Mouse (Mus musculus): ENCODE results near the gene Aass.
A peak's percentile ranks its signal among the peaks of the same experiment; 100 is the strongest.
"Not testable (repeated sequence)": the region's sequence is repeated elsewhere in the genome, so short reads cannot be mapped to it uniquely, and the experiment has no call there.

Gene Aass

DNA sequence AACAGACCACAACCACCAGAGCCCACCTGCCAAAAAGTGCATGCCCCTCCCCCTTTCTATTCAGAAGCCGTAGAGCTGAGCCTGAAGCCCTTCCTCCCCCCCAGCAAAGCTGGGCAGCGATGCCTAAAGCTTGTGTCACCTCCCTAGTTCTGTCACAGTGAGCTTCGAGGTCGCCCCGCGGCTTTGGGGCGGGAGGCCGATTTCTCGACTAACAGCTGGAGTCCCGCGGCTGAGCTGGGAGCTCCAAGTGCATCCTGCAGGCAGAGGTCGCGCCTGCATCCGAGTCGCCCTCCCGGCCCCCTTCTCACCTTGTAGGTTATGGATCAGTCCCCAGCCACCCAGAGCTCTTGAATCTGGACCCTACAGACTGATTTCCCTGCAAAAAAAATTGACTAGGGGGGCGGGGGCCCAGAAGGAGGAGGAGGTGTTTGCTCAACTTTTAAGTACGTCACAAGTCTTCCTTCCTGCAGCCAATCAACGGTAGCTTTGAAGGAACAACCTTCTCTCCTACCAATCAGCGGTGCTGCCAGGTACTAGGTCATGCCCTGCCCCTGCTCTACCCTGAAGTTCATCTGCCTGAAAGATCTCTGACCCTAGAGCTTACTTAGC lies at the start of gene Aass:
Aass (minus strand) TSS at position 414 of the 609 bp plus-strand sequence.
- peak; percentile 50 to 72 for DNase-seq

DNA sequence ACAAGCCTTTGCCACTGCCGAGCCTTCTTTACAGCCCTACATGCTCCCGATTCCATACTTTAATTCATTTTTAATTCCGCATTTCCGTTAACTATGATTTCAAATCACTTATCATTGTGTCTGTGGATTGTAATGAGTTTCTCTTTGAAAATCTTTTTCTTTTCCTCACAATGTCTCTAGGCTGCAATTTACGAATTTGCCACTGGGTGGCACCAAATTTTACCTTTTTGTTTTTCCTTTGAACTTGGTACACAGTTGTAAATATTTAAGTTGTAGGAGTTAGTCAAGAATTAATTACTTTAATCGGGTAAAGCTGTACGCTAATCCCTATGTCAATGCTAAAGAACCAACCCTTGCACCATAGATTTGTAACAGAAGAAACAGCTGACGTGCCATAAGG lies 47.3 kb upstream of the Aass start:
- peak in 1 of 2 experiments; percentile 8 for DNase-seq

DNA sequence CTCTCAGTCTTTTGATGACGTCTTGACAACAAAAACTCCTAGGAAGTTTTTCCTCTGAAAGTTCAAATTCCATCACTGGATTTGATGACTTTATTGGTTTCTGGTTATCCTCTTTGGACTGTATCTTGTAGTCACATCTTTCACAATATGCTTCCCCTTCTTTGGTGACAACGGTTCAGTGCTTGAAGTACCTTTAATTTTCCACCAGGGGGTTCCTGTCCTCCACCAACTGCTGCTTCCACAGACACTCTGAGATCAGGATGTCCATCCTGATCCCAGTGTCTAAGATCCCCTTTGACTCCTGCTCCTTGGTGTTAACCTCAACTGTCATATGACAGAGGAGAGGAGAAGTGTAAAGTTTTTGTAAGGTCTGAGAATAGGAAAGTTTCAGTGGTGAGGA lies 31.0 kb upstream of the Aass start:
- not testable (repeated sequence) for DNase-seq

DNA sequence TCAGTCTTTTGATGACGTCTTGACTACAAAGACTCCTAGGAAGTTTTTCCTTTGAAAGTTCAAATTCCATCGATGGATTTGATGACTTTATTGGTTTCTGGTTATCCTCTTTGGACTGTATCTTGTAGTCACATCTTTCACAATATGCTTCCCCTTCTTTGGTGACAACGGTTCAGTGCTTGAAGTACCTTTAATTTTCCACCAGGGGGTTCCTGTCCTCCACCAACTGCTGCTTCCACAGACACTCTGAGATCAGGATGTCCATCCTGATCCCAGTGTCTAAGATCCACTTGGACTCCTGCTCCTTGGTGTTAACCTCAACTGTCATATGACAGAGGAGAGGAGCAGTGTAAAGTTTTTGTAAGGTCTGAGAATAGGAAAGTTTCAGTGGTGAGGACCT lies 23.6 kb upstream of the Aass start:
- not testable (repeated sequence) for DNase-seq

DNA sequence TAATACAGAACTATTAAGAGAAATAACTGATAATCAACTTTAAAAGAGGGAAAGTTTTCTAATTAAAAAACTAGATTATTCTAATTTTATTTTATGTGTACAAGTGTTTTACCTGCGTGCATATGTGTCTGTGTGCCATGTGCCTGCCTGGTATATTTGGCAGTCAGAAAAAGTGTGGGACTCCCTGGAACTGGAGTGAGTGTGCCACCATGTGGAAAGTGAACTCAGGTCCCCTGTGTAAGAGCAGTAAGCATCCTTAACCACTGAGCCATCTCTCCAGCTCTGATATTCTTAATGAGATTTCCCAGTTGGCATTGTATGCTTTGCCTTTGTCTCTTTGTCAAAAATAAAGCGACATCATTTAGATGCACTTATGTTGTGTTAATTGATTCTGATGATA lies 20.3 kb upstream of the Aass start:
- no peak for DNase-seq

DNA sequence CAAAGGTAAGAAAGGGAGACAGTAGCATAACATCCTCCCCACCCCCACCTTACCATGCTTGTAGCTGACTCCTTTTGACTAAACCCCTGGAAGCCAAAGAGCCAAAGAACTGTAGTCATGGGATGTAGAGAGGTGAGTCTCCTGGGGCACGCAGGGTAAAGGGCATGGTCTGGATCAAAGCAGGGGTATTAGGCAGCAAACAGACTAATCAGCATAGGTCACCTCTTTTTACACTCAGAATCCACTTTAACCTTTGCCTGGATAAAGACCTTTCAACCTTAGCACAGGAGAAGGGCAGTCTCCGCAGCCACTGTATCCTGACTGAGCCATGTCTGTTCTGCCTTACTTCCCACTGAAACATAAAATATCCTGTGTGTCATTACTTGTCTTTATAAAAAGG lies 14.4 kb upstream of the Aass start:
- no peak for DNase-seq

DNA sequence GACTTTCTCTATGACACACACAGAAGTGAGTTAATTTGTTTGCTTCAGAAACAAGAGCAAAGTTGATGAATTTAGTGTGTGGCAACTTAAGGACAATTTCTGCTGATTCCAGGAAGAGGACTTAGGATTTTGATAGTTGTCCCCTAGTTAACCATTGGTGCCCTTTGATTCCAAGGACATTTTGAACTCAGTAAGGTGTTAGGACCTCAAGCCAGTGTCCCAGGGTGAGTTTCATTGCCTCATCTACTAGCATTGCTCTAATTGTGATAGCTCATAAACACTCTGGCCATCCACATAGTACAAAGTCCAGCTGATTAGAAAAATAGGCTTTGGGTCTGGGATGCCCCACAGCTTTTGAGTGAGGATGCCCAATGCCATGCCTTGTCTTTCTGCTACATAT lies 11.2 kb upstream of the Aass start:
- no peak for DNase-seq

DNA sequence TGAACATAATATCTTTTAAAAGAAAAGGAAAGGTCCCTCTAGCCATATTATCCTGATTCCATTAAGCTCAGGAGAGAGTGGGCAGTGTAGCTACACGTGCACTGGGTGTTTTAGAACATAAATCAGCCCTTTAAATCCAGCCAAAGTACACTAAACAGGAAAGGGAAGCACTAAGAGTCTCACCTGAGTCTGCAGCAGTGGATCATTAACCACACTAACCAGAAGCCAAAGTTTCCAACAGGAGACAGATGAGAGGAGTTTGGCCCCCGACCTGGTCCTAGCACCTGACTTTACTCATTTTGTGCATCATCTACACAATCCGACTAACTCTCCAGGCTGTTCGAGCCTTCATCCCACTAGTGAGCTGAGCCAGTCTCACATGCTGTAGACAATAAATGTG lies 1.8 kb downstream of the Aass start:
- DNase-seq, result no peak

DNA sequence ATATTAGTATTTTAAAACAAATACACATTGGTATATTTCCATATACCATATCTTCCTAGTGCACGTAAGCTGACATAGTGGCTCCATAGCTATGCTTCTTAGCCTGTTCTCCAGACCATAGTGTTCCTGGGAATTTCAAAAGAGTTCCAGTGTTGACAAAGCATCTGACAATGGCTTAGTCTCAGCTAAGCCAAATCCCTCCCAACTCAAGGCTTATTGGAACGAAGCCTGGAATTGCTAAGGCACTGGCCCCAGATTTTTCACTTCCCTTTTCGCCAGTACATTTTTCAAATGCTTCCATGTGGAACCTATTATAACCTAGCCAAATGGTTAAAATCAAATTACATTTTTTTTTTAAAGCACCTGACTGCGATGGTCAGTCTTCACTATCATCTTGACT lies 3.6 kb downstream of the Aass start:
- peak; percentile 30 to 56 for DNase-seq

DNA sequence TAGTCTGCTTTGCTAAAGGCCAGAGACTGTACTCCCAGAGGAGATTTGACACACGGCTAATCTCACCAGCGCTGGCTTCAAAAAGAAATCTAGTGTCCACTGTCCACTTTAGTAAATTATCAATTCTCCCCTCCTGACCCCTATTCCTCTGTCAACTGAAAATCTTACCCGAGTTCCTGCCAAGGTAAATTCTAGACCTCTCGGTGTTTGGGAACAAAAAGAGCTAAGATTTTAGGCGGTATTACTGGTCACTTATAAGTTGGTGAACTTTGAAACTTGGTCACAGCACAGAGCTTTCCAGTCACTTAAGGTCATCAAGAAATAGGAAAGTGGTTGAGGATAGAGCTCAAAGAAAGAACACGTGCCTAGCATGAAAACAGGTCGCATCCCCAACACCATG lies 6.1 kb downstream of the Aass start:
- no peak for DNase-seq

DNA sequence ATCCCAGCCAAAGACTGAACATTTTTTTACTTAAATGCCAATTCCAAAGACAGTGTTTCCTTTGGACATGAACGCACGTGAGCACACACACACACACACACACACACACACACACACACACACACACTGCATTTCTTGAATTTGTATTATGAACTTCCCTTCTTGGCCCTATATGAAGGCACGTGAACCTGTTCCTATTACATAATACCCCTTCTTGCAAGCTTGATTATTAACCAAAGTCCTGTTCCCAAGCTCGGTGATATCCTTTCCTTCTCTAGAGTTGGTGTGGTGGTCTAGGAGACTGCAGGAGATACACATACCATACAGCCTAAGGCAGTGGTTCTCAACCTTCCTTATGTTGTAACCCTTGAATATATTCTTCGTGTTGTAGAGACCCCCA lies 7.0 kb downstream of the Aass start:
- DNase-seq, result no peak

DNA sequence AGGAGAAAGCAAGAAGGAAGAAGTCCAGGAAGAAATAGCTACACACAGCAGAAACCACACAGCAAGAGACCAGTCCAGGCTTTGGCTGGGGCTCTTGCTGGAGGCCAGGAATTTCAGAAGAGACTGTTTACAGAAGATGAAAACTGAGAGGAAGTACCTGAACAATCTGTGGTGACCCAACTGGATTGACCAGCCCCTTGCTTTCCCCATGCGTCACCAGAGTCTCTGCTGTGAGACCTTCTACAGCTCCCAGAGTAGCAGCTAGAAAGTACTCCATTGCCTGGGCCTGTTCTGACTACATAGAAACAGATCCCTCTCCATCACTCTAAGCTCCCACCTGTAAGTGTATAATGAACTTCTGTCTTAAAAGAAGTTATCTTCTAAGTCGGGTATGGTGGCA lies 8.0 kb downstream of the Aass start:
- DNase-seq, result peak; percentile 8 to 33

DNA sequence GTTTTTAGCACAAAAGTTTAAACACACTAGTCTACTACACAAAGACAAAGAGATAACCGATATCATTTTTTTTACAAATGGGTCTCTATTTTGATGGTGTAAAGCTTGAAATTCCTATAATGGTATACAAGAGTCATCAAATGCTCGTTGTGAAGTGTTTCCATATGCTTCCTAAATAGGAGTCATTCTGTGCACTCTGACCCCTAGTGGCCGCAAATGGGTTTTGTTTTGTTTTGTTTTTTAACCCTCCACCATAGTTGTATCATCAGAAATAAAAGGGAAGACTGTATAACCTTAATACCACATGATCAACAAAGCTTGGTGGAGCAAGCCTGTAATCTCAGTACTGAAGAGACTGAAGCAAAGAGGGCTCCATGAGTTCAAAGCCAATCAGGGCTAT lies 9.9 kb downstream of the Aass start:
- DNase-seq, result no peak

DNA sequence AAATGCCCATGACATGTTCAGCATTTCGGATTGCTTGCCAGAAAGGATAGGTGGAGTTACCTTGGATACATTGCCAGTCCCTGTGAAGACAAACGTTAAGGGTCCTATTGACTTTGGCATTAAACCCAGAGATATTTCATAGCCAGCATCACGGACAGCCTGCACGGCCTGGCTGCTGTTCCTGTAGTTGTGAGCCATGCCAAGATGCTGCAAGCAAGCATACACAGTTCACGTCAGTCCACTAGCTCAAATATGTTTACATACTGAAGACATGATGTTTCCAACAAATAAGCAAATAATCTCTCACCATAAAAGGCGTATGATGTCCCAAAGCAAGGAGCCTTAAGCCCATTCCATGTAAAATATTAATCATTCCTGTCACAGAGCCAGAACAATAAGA lies 18.0 kb downstream of the Aass start:
- DNase-seq, result no peak

DNA sequence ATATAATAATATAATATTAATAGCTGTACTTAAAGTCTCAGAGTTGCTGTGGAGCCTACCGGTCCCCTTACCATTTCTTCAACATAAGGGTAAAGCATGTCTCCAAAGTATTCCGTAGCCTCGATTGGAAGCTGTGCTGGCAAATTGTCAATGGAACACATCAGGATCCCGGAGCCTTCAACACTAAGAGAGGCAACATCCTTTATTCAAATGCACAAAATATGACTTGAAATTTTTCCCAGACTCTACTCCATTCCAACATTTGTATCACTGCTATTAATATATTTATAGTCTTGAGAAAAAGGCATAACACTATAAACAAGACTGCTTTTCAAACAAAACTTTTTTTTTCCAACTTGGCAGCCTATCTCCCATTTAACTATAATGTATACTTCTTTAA lies 25.7 kb downstream of the Aass start:
- no peak for DNase-seq

DNA sequence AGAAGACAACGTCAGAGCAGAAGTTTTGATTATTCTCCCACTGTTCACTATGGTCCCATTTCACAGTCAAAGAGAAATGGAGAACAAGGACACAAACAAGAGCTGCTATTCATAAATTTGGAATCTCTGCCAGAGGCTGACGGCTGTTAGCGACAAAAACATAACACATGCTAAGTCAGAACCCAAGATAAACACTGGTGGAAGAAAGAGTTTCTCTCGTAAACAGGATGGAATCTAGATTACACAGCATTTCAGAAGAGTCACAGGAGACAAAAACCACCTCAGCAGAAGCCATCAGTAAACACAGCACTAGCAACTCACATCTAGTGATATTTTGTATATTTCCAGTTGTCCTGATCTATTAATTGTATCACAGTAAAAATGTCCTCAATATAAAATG lies 26.4 kb downstream of the Aass start:
- DNase-seq, result no peak

DNA sequence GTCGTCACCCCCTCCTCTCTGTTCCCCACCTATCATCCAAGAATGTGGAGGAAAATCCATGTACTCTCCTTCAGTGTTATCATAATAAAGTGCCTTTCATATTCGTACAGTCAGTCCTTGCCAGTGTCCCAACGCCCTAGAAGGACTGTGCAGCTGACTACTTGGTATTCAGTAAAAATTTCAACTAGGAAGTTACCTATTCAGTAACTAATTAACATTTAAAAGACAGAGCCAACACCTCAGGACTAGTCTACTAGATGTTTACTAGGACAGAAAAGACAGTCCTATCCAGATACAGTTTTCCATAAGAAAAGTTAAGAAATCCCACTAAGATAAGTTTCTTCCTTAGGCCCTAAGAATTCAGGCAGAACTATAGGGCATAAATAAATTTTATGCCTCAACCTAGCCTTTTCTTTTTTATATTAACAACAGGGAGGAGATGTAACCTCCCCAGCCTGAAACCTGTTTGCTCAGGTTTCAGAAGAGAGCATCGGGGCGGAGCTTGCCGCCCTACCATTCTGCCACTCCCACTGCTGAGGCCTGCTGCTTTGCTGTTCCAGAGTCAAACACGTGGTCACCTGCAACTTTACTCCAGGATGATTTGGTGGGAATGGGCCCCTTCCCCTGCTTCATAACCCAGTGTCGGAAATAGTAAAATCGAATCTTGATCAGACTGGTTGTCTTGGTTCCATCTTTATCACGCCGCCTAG lies 42.3 kb downstream of the Aass start:
- not testable (repeated sequence) for DNase-seq

DNA sequence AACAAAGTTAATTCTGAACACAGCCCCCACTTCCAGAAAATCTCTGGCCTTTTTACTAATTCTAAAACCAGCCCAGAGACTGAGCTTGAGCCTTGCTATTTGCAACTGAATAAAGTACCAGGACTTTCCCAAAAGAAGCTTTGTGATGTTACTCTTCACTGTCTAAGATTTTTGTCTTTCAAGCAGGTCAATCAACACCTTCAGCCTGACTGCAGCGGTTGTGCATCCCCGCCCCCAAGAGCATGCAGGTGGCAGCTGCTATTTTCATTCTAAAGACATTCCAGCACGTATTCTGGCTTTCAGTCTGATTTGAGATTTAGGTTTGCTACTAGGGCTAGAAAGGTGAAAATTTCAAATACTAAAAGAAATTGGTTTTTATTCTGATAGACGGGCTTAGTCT lies 43.5 kb downstream of the Aass start:
- not testable (repeated sequence) for DNase-seq

DNA sequence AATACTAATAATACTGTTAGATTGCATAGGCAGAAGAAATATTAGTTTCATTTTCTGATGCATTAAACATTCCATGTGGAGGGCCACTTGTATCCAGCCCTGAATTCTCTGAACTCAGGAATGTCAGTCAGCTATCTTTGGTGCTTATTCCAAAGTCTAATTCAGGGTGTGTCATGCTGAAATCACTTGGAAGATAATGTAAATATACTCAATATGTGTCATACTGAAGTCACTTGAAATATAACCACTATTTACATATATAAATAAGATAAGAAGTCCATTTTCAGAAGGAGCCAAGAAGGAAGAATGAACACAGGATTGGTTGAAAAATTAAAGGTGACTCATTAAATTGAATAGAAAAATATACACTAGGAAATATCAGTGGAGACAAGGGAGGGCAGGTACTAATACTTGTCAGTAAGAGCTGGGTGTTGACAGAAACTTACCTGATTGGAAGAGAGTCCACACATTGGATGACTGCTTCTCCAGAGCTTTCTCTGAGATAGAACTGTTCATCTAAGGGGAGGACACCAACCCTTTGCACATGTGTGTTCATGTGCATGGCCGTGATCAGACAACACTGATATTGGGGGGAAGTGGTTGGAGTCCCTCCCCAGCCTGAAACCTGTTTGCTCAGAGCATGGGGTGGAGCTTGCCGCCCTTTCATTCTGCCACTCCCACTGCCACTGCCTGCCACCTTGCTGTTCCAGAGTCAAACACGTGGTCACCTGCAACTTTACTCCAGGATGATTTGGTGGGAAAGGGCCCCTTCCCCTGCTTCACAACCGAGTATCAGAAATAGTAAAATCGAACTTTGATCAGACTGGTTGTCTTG lies 48.0 kb downstream of the Aass start:
- no peak for DNase-seq

DNA sequence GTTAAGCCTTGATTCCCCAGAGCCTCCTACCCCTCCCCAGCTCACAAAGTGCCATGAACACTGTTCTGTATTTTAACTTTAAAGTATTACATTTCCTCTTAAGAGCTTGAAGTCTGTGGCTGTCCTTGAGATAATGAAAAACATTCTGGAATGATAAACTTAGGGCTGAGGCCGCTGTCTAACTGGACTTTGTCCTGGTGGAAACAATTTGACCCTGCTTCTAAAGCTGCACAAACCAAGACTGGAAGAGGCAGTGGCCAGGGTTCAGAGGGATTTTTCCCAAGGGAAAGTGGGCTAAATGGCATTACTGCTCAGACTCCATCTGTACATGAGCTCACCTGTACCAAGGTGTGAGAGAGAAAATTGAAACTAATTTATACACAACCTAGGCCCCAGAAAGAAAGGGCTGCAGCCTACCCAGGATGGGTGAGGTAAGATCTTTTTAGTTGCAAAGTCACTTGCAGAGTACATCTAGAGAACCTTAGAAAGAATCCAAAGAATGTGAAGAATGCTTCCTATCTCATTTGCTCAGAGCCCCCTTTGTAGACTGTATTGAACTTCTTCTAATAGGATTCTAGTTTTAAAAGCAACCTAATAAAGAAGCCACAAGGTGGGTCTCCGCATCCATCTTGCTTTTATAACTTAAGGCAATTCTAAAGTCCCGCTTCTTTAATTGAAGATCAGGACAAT lies 52.6 kb downstream of the Aass start:
- no peak for DNase-seq

DNA sequence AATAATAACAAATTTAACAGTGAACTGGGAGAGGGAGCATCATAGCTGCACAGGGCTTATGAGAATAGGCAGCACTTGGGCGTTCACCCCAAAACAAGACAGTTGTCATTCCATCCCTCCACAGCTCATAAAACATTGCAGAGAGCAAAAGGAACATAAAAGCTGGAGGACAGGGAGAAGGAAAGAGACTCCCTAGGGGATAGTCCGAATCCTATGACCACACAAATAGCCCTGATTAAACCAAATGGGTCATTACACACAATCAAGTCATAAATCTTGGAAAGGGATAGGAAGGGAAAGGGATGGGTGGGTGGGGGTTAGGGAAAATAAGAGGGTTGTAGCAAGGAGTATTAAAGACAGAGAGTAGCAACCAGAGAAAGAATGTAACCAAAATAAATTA lies 54.5 kb downstream of the Aass start:
- DNase-seq, result no peak

DNA sequence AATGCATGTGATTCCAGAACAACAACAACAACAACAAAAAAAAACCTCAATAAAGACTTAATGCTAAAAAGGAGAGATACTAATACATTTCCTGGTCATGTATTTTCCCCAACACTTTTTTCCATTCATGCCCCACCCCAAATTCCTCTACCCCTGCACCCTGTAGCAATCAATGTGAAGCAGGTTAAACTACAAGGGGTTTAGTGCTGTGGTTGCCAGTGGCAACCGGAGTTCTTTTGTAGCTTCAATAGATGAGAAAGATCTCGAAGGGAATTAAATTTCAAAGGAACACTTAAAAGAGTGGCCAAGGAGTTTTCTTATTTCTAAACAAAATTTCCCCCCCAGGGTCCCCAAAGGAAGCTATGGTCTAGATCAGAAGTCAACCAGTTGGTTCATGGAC lies 56.7 kb downstream of the Aass start:
- DNase-seq, result no peak

DNA sequence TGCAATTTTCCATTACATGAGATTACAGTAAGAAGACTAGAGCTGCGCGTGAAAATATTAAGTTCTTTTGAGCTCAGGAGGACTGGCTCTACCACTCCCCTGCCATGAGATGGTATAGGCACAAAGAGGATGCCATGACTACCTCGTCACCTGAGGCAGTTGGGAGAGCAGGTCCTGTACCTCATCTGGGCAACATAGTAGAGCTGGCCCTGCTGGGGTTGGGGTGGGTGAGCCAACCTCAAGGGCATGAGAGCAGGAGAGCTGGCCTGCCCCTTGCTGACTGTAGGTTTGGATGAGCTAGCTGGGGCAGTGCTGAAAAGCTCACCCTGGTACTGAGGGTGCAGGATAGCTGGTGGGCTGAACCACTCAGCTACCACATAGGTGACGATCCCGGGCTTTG lies 77.1 kb downstream of the Aass start:
- no peak for DNase-seq
